Mouse (Mus musculus) testis, adult 2 months (tissue): ENCODE results near the gene Cutal. TPM values are rescaled to one million over a fixed set of nuclear protein-coding genes. Genes with fewer than 3 reads are reported as not detected.
"Not testable (repeated sequence)": the region's sequence is repeated elsewhere in the genome, so short reads cannot be mapped to it uniquely, and the experiment has no call there.

Source experiments
- H3K27ac ChIP-seq: fragments of 200-500 bp; 2 replicates; pipeline ENCODE4 v1.5.1; 2012; ENCODE audit warnings: low read depth, low read length; ENCODE audit not compliant: control insufficient read depth, insufficient read depth
- H3K27me3 ChIP-seq: fragments of 200-500 bp; 2 replicates; pipeline ENCODE4 v1.6.1; 2012; ENCODE audit warnings: mild to moderate bottlenecking, low read length, moderate library complexity; ENCODE audit not compliant: control insufficient read depth, insufficient read depth
- H3K36me3 ChIP-seq: fragments of 200-500 bp; 2 replicates; pipeline ENCODE4 v1.6.1; 2012; ENCODE audit warnings: mild to moderate bottlenecking, low read length; ENCODE audit not compliant: control insufficient read depth, insufficient read depth
- H3K4me1 ChIP-seq: fragments of 200-500 bp; 2 replicates; pipeline ENCODE4 v1.6.1; 2012; ENCODE audit warnings: low read length; ENCODE audit not compliant: control insufficient read depth, insufficient read depth
- H3K4me3 ChIP-seq: fragments of 200-500 bp; 2 replicates; pipeline ENCODE4 v1.5.1; 2012; ENCODE audit warnings: low read depth, mild to moderate bottlenecking, low read length, moderate library complexity, mixed read lengths; ENCODE audit not compliant: control insufficient read depth
- CTCF ChIP-seq: fragments of 200-500 bp; IDR thresholded peaks from 2 replicates; pipeline ENCODE4 v1.5.1; 2012; ENCODE audit warnings: low read depth, mild to moderate bottlenecking, inconsistent platforms, low read length, moderate library complexity; ENCODE audit not compliant: control insufficient read depth, insufficient read depth, insufficient replicate concordance
- POLR2A ChIP-seq: fragments of 200-500 bp; IDR thresholded peaks from 2 replicates; pipeline ENCODE4 v1.6.1; 2012; ENCODE audit warnings: low read depth, mild to moderate bottlenecking, inconsistent platforms, low read length, moderate library complexity; ENCODE audit not compliant: control insufficient read depth
- polyA plus RNA-seq: library from polyadenylated mRNA; depleted of rRNA; stranded (reverse); fragments of >200 nt; gene quantifications from 2 replicates; pipeline ENCODE4 v1.2.3, GENCODE M21; 2012

Cutal gene
- polyA plus RNA-seq, 1 experiment, result 0.12 TPM

DNA sequence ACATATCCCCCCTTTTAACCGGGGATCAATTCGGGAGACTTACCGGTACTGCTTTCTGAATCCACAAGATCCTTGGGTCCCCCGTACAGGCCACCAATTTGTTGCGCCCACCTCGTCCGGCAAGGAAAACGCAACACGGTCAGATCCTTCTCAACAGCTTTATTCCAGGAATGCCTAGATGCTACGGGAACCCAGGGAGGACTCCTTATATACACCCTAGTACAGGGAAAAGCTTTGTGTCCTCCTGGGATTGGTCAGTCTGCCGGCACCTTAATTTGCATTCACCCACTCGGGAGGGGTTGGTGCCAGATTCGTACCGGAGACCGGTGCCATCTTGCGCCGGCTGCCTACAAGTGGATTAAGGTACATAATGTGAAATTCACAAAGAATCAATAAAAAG is 40.6 kb upstream of the Cutal start:
- TF ChIP-seq CTCF (no peak), POLR2A (no peak)
- no peaks in the 10 kb centered on the region for H3K36me3 ChIP-seq

DNA sequence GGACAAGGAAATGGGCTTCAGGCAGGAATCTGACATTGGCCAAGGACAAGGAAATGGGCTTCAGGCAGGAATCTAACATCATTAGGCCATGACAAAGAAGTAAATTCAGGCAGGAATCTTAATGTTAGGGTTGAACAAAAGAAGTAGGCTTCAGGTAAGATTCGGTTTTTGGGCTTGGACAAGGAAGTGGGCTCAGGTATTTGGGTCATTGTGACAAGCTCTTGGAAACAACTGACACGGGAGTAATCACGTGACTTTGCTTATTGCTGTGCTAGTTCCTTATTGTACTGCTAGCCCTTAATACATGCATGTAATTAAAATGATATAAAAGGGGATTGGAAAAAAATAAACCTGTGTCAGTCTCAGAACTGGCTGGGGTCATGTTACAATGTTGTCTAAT is 38.5 kb upstream of the Cutal start:
- H3K27me3 ChIP-seq, result no peaks in the 10 kb centered on the region
- H3K27ac ChIP-seq, result no peak overlapping the region
- no peaks in the 10 kb centered on the region for H3K36me3 ChIP-seq
- H3K4me3 ChIP-seq, result no peak overlapping the region
- H3K4me1 ChIP-seq, result no peaks in the 10 kb centered on the region
- TF ChIP-seq POLR2A (no peak), CTCF (no peak)

More for the DNA sequence above, 40.6 kb upstream of the Cutal start:
- H3K27ac ChIP-seq, result no peak overlapping the region
- no peak overlapping the region for H3K4me3 ChIP-seq
- no peaks in the 10 kb centered on the region for H3K27me3 ChIP-seq
- H3K4me1 ChIP-seq, result no peaks in the 10 kb centered on the region

DNA sequence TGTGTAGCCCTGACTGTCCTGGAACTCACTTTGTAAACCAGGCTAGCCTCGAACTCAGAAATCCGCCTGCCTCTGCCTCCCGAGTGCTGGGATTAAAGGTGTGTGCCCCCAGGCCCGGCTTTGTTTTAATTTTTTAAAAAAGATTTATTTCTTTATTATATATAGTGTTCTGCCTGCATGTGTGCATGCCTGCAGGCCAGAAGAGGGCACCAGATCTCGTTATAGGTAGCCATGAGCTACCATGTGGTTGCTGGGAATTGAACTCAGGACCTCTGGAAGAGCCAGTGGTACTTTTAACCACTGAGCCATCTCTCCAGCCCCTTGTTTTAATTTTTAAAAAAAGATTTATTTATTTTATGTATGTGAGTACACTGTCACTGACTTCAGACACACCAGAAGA is 34.1 kb upstream of the Cutal start:
- not testable (repeated sequence) for H3K4me3 ChIP-seq, H3K27ac ChIP-seq, H3K27me3 ChIP-seq, H3K36me3 ChIP-seq, H3K4me1 ChIP-seq

GRCm38 (mm10) chr2:34841706-34842105 is 32.5 kb upstream of the Cutal start:
- Histone ChIP-seq H3K27ac (no peak overlapping the region), H3K27me3 (no peaks in the 10 kb centered on the region), H3K4me3 (no peak overlapping the region), H3K4me1 (peaks cover 4% of the 10 kb centered on the region; the same call in 1 of the 2 replicates), H3K36me3 (no peaks in the 10 kb centered on the region)
- no peak for TF ChIP-seq POLR2A
- no peak for TF ChIP-seq CTCF

GRCm38 (mm10) chr2:34843211-34843939 is 30.8 kb upstream of the Cutal start:
- Histone ChIP-seq H3K4me1 (peaks cover 4% of the 10 kb centered on the region; the same call in 1 of the 2 replicates), H3K4me3 (no peak overlapping the region), H3K27me3 (no peaks in the 10 kb centered on the region), H3K27ac (no peak overlapping the region), H3K36me3 (no peaks in the 10 kb centered on the region)
- no peak for TF ChIP-seq POLR2A
- TF ChIP-seq CTCF, result no peak

GRCm38 (mm10) chr2:34847702-34848101 is 26.5 kb upstream of the Cutal start:
- Histone ChIP-seq H3K4me1 (peaks cover 4% of the 10 kb centered on the region; the same call in 1 of the 2 replicates), H3K27ac (no peak overlapping the region), H3K4me3 (no peak overlapping the region), H3K36me3 (peaks cover 2% of the 10 kb centered on the region; the same call in 1 of the 2 replicates), H3K27me3 (no peaks in the 10 kb centered on the region)
- TF ChIP-seq POLR2A, result no peak
- TF ChIP-seq CTCF, result no peak

GRCm38 (mm10) chr2:34855265-34855664 is 18.9 kb upstream of the Cutal start:
- no peaks in the 10 kb centered on the region for H3K4me1 ChIP-seq
- peaks cover 5% of the 10 kb centered on the region for H3K36me3 ChIP-seq
- TF ChIP-seq POLR2A (no peak), CTCF (no peak)
- no peak overlapping the region for H3K4me3 ChIP-seq
- H3K27ac ChIP-seq, result no peak overlapping the region
- no peaks in the 10 kb centered on the region for H3K27me3 ChIP-seq

- H3K4me1 ChIP-seq, result no peaks in the 10 kb centered on the region
- peaks cover 3% of the 10 kb centered on the region for H3K36me3 ChIP-seq
- H3K4me3 ChIP-seq, result no peak overlapping the region
- no peaks in the 10 kb centered on the region for H3K27me3 ChIP-seq
- no peak for TF ChIP-seq CTCF
- no peak for TF ChIP-seq POLR2A
- no peak overlapping the region for H3K27ac ChIP-seq
Measured at GRCm38 (mm10) chr2:34857728-34858127, 16.5 kb upstream of the Cutal start.
